Mouse (Mus musculus): ENCODE measurements around the gene Rabgap1. TPM values are rescaled to one million over a fixed set of nuclear protein-coding genes. Genes with fewer than 3 reads are reported as not detected.
A peak's percentile ranks its signal among the peaks of the same experiment; 100 is the strongest.

Rabgap1 gene
- 63.2 and 65.1 TPM in 2 replicates for polyA plus RNA-seq (2016; fragmentation: Nextera tagmentation; extraction: Ambion mirVana)

- Histone ChIP-seq H3K27ac (peak within 1 kb of the TSS; percentile 91), H3K27me3 (no peaks in the 10 kb centered on the region), H3K4me1 (peaks cover 17% of the 10 kb centered on the region), H3K4me2 (replicated peaks) (peak within 1 kb of the TSS; percentile 71), H3K9ac (peak within 1 kb of the TSS; percentile 91), H3K9me3 (no peaks in the 10 kb centered on the region), H3K4me3 (peak within 1 kb of the TSS; percentile 81), H3K36me3 (0 out of 2 replicates have a peak, but pooled peaks cover 6% of the 10 kb centered on the region)
- peak; percentile 97 for ATAC-seq (ENCODE audit: insufficient number of reproducible peaks, insufficient read depth, low FRiP score, low TSS enrichment)
- under 1% methylated on average over 51 of the region's 51 CpGs for WGBS
These were observed at the start of gene Rabgap1, which contains the start of the genes Zbtb26 and Zbtb6 for GRCm38 (mm10) chr2:37442611-37443591. Gene Rabgap1, plus strand, starts transcription at chr2:37443279. Gene Zbtb26, minus strand, starts transcription at chr2:37443135. Gene Zbtb6, minus strand, starts transcription at chr2:37443171.

DNA sequence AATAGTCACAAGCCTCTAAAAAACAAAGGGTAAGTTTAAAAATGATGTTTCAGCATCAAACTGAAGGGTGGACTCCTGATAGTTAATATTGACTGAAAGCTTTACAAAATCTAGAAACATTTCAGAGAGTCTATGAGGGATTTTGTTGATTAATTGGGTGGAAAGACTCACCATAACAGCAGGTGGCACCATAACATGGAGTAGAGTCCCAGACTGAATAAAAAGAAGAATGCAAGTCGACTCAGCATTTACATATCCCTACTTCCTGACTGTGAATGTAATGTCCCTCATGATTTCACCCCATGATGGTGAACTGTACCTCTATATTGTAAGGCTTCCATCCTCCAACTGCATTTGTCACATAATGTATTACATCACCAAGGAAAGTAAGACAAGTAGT, 47.5 kb upstream of the Rabgap1 start:
- ATAC-seq (ENCODE audit: insufficient number of reproducible peaks, insufficient read depth, low FRiP score, low TSS enrichment) = no peak
- H3K36me3 ChIP-seq = peaks cover 23% of the 10 kb centered on the region

GRCm38 (mm10) chr2:37421903-37422302, 21.2 kb upstream of the Rabgap1 start:
- Histone ChIP-seq H3K4me1 (peaks cover 2% of the 10 kb centered on the region; the same call in 1 of the 2 replicates), H3K9me3 (no peaks in the 10 kb centered on the region), H3K4me2 (replicated peaks) (peak overlapping the region; percentile 69), H3K4me3 (peak overlapping the region; percentile 96), H3K9ac (peak overlapping the region; percentile 98), H3K36me3 (no peaks in the 10 kb centered on the region), H3K27ac (peak overlapping the region; percentile 97), H3K27me3 (no peaks in the 10 kb centered on the region)
- no peak for ATAC-seq (ENCODE audit: insufficient number of reproducible peaks, insufficient read depth, low FRiP score, low TSS enrichment)
- WGBS = 5% methylated on average over 3 of the region's 3 CpGs

More for the DNA sequence above, 47.5 kb upstream of the Rabgap1 start:
- Histone ChIP-seq H3K27ac (no peak overlapping the region), H3K4me3 (no peak overlapping the region), H3K9ac (no peak overlapping the region), H3K27me3 (no peaks in the 10 kb centered on the region), H3K4me2 (replicated peaks) (no peak overlapping the region), H3K4me1 (no peaks in the 10 kb centered on the region), H3K9me3 (no peaks in the 10 kb centered on the region)
- 69% methylated on average over 1 of the region's 1 CpGs for WGBS

GRCm38 (mm10) chr2:37422306-37423304, 20.5 kb upstream of the Rabgap1 start, which contains the start of gene Rc3h2:
Gene Rc3h2, minus strand, starts transcription at chr2:37422903.
- peak within 1 kb of the TSS; percentile 69 for H3K4me2 ChIP-seq (replicated peaks)
- H3K27me3 ChIP-seq = no peaks in the 10 kb centered on the region
- H3K36me3 ChIP-seq = no peaks in the 10 kb centered on the region
- peak within 1 kb of the TSS; percentile 96 for H3K4me3 ChIP-seq
- H3K4me1 ChIP-seq = peaks cover 2% of the 10 kb centered on the region; the same call in 1 of the 2 replicates
- H3K9ac ChIP-seq = peak within 1 kb of the TSS; percentile 98
- WGBS = under 1% methylated on average over 74 of the region's 75 CpGs
- peak; percentile 96 for ATAC-seq (ENCODE audit: insufficient number of reproducible peaks, insufficient read depth, low FRiP score, low TSS enrichment)
- H3K9me3 ChIP-seq = no peaks in the 10 kb centered on the region
- peak within 1 kb of the TSS; percentile 97 for H3K27ac ChIP-seq

GRCm38 (mm10) chr2:37423671-37424070, 19.4 kb upstream of the Rabgap1 start:
- Histone ChIP-seq H3K4me2 (replicated peaks) (no peak overlapping the region), H3K4me3 (no peak overlapping the region), H3K27me3 (no peaks in the 10 kb centered on the region), H3K9me3 (no peaks in the 10 kb centered on the region), H3K27ac (no peak overlapping the region), H3K36me3 (peaks cover 2% of the 10 kb centered on the region), H3K9ac (no peak overlapping the region), H3K4me1 (peaks cover 2% of the 10 kb centered on the region; the same call in 1 of the 2 replicates)
- no peak for ATAC-seq (ENCODE audit: insufficient number of reproducible peaks, insufficient read depth, low FRiP score, low TSS enrichment)
- 61% methylated on average over 3 of the region's 3 CpGs for WGBS

DNA sequence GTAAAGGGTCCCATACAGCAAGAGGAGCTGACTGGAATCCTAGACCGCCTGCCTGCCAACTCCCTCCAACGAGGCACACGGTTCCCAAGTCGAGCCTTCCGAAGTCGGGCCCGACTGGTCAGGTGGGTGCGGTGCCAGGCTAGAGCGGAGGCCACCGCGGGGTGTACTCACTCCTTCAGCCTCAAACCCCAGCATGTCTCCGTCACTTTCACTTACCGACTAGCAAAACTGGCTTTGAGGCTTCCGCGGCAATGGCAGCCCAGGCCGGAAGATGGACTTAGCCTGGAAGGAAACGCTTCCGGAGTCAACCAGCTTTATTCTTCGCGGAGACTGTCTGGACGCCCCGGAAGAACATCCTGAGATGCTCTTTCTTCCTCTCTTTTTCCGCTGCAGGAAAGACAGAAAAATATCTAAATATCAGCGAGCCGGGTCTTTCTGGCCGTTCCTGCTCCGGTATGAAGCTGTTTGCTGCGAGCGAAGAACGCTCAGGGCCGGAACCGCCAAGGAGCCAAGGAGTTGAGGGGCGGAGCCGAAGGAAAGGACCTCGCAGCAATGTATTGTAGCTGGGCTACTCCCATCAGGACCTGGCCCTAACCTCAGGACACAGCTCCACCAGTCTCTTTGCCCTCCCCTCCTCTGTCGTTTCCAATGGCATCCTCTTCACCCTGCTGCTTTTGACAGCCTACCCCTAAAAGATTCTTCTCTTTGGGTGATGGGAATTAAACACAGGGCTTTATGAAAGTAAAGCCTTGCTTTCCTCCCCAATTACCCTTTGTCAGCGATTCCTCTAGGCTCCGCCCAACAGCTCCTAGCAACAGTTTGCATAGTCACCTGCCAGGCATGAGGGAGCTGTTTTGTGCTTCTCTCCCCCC, 12.2 kb upstream of the Rabgap1 start:
- no peaks in the 10 kb centered on the region for H3K9me3 ChIP-seq
- H3K4me2 ChIP-seq (replicated peaks) = peak overlapping the region; percentile 82
- ATAC-seq (ENCODE audit: insufficient number of reproducible peaks, insufficient read depth, low FRiP score, low TSS enrichment) = peak; percentile 94
- WGBS = under 1% methylated on average over 38 of the region's 38 CpGs
- peak overlapping the region; percentile 85 for H3K4me3 ChIP-seq
- H3K9ac ChIP-seq = peak overlapping the region; percentile 81
- H3K27me3 ChIP-seq = no peaks in the 10 kb centered on the region
- peak overlapping the region; percentile 93 for H3K27ac ChIP-seq
- peaks cover 13% of the 10 kb centered on the region for H3K4me1 ChIP-seq
- peaks cover 17% of the 10 kb centered on the region for H3K36me3 ChIP-seq

DNA sequence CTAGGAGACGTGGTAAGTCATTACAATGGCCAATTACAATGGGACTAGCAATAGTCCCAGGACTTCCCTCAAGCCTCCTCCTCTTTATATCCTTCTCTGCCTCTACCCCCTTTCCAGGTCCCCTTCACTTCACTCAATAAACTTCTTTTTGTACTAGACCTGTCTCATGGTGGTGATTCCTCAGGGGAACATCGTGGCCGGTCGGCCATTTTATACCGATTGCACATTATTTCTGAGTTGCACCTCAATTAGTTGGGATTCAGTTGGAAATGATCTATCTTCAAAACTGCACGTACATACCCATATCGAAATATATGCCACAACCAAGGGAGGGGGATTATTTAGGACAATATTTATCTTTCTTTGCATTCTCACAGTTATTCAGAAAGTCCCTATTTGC, 11.5 kb upstream of the Rabgap1 start:
- WGBS = 28% methylated on average over 7 of the region's 7 CpGs
- no peak; the same call in 1 of the 2 replicates for ATAC-seq (ENCODE audit: insufficient number of reproducible peaks, insufficient read depth, low FRiP score, low TSS enrichment)
- H3K4me1 ChIP-seq = peaks cover 13% of the 10 kb centered on the region
- H3K4me2 ChIP-seq (replicated peaks) = peak overlapping the region; percentile 82
- H3K9ac ChIP-seq = peak overlapping the region; percentile 81; the same call in 1 of the 2 replicates
- no peaks in the 10 kb centered on the region for H3K27me3 ChIP-seq
- peak overlapping the region; percentile 85 for H3K4me3 ChIP-seq
- no peaks in the 10 kb centered on the region for H3K9me3 ChIP-seq
- peak overlapping the region; percentile 93 for H3K27ac ChIP-seq
- H3K36me3 ChIP-seq = peaks cover 24% of the 10 kb centered on the region

GRCm38 (mm10) chr2:37451667-37452375, 8.7 kb downstream of the Rabgap1 start:
- peak overlapping the region; percentile 84 for H3K4me2 ChIP-seq (replicated peaks)
- peak; percentile 96 for ATAC-seq (ENCODE audit: insufficient number of reproducible peaks, insufficient read depth, low FRiP score, low TSS enrichment)
- no peaks in the 10 kb centered on the region for H3K36me3 ChIP-seq
- peaks cover 6% of the 10 kb centered on the region for H3K4me1 ChIP-seq
- WGBS = 8% methylated on average over 43 of the region's 44 CpGs
- peak overlapping the region; percentile 93 for H3K9ac ChIP-seq
- H3K9me3 ChIP-seq = no peaks in the 10 kb centered on the region
- H3K4me3 ChIP-seq = peak overlapping the region; percentile 92
- no peaks in the 10 kb centered on the region for H3K27me3 ChIP-seq
- H3K27ac ChIP-seq = peak overlapping the region; percentile 82

- peaks cover 6% of the 10 kb centered on the region for H3K4me1 ChIP-seq
- H3K4me3 ChIP-seq = peak overlapping the region; percentile 92
- H3K27me3 ChIP-seq = no peaks in the 10 kb centered on the region
- H3K27ac ChIP-seq = peak overlapping the region; percentile 82
- peak overlapping the region; percentile 84 for H3K4me2 ChIP-seq (replicated peaks)
- no peaks in the 10 kb centered on the region for H3K36me3 ChIP-seq
- peak; percentile 84 for ATAC-seq (ENCODE audit: insufficient number of reproducible peaks, insufficient read depth, low FRiP score, low TSS enrichment)
- 1% methylated on average over 23 of the region's 24 CpGs for WGBS
- H3K9me3 ChIP-seq = no peaks in the 10 kb centered on the region
- peak overlapping the region; percentile 93 for H3K9ac ChIP-seq
These were observed 9.3 kb downstream of the Rabgap1 start for GRCm38 (mm10) chr2:37452376-37452760.

DNA sequence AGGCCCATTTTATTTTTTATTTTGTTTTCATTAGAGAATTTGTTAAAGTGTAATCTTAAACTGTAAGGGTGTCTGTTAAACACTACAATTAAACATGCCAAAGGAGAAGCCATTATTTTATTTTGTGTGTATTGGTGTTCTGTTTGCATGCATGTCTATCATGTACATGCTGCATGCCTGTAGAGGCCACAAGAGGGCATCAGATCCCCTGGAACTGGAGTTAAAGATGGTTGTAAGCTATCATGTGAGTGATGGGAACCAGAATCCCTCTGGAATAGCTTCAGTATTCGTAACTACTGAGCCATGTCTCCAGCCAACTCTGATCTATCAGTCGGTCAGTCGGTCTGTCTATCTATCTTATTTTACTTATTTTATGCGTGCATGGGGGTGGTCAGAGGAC, 17.6 kb downstream of the Rabgap1 start:
- Histone ChIP-seq H3K36me3 (no peaks in the 10 kb centered on the region), H3K27me3 (no peaks in the 10 kb centered on the region), H3K4me1 (no peaks in the 10 kb centered on the region), H3K9me3 (no peaks in the 10 kb centered on the region), H3K9ac (no peak overlapping the region), H3K4me3 (no peak overlapping the region), H3K4me2 (replicated peaks) (no peak overlapping the region), H3K27ac (no peak overlapping the region)
- 91% methylated on average over 4 of the region's 4 CpGs for WGBS
- ATAC-seq (ENCODE audit: insufficient number of reproducible peaks, insufficient read depth, low FRiP score, low TSS enrichment) = no peak
